Mouse (Mus musculus) G1E (cell line): ENCODE data around the gene AC134908.4.

Source experiments
- CTCF ChIP-seq: IDR thresholded peaks from 2 replicates; pipeline ENCODE4 v1.5.1; 2012; ENCODE audit warnings: low read depth, low read length, inconsistent platforms, mixed read lengths
- GATA1 ChIP-seq: IDR thresholded peaks from 2 replicates; pipeline ENCODE4 v1.6.1; 2012; ENCODE audit warnings: borderline replicate concordance, low read length, inconsistent platforms, mixed read lengths
- GATA2 ChIP-seq: IDR thresholded peaks from 2 replicates; pipeline ENCODE4 v1.6.1; 2012; ENCODE audit warnings: low read depth, low read length, inconsistent platforms, borderline replicate concordance
- TAL1 ChIP-seq: conservative IDR thresholded peaks from 2 replicates; pipeline ENCODE4 v1.6.1; 2012; ENCODE audit warnings: low read depth, low read length, inconsistent platforms, mixed read lengths

- TF ChIP-seq TAL1 (no peak), CTCF (no peak), GATA1 (no peak), GATA2 (no peak)
These were observed 29.9 kb upstream of the AC134908.4 start for GRCm38 (mm10) chr17:25825311-25825710.
